Mouse (Mus musculus) frontal cortex, postnatal 14 days (tissue): Measurements from ENCODE around the gene Nacad.

Source experiments
- DNase-seq, 2 experiments: peaks; one replicate each; pipeline ENCODE4 v3.0.0; 2022; ENCODE audit warnings: low spot score in 2 of 2

The Nacad gene

GRCm38 (mm10) chr11:6603887-6604603 is 1.8 kb downstream of the Nacad start:
- DNase-seq: no peak

- no peak for DNase-seq
These were observed 2.6 kb downstream of the Nacad start for GRCm38 (mm10) chr11:6603224-6603623.

- no peak for DNase-seq
These were observed 3.2 kb downstream of the Nacad start for GRCm38 (mm10) chr11:6602662-6603061.

GRCm38 (mm10) chr11:6601649-6602480 is 4.0 kb downstream of the Nacad start:
- no peak for DNase-seq

- DNase-seq: no peak
These were observed 5.4 kb downstream of the Nacad start for GRCm38 (mm10) chr11:6600284-6600944.

GRCm38 (mm10) chr11:6599831-6600230 is 6.0 kb downstream of the Nacad start:
- no peak for DNase-seq

- DNase-seq: no peak
These were observed 6.7 kb downstream of the Nacad start for GRCm38 (mm10) chr11:6599011-6599681.

GRCm38 (mm10) chr11:6598191-6598889 is 7.5 kb downstream of the Nacad start:
- DNase-seq: no peak

- DNase-seq: no peak
These were observed 8.3 kb downstream of the Nacad start for GRCm38 (mm10) chr11:6597523-6597922.

GRCm38 (mm10) chr11:6596616-6597015 is 9.2 kb downstream of the Nacad start:
- no peak for DNase-seq

- DNase-seq: no peak
These were observed 9.6 kb downstream of the Nacad start for GRCm38 (mm10) chr11:6596205-6596604.

- DNase-seq: no peak
These were observed 10.5 kb downstream of the Nacad start for GRCm38 (mm10) chr11:6595339-6595738.

GRCm38 (mm10) chr11:6594845-6595244 is 11.0 kb downstream of the Nacad start:
- DNase-seq: no peak

GRCm38 (mm10) chr11:6593406-6593805 is 12.4 kb downstream of the Nacad start:
- DNase-seq: no peak

GRCm38 (mm10) chr11:6590933-6591675 is 14.7 kb downstream of the Nacad start:
- DNase-seq: no peak

GRCm38 (mm10) chr11:6589838-6590237 is 16.0 kb downstream of the Nacad start:
- DNase-seq: no peak

GRCm38 (mm10) chr11:6588295-6588694 is 17.6 kb downstream of the Nacad start:
- DNase-seq: no peak

- no peak for DNase-seq
These were observed 18.5 kb downstream of the Nacad start for GRCm38 (mm10) chr11:6587249-6587940.

- DNase-seq: no peak
These were observed 19.2 kb downstream of the Nacad start for GRCm38 (mm10) chr11:6586660-6587059.

- DNase-seq: no peak
These were observed 20.1 kb downstream of the Nacad start for GRCm38 (mm10) chr11:6585748-6586147.
